In the genomic region with DNA sequence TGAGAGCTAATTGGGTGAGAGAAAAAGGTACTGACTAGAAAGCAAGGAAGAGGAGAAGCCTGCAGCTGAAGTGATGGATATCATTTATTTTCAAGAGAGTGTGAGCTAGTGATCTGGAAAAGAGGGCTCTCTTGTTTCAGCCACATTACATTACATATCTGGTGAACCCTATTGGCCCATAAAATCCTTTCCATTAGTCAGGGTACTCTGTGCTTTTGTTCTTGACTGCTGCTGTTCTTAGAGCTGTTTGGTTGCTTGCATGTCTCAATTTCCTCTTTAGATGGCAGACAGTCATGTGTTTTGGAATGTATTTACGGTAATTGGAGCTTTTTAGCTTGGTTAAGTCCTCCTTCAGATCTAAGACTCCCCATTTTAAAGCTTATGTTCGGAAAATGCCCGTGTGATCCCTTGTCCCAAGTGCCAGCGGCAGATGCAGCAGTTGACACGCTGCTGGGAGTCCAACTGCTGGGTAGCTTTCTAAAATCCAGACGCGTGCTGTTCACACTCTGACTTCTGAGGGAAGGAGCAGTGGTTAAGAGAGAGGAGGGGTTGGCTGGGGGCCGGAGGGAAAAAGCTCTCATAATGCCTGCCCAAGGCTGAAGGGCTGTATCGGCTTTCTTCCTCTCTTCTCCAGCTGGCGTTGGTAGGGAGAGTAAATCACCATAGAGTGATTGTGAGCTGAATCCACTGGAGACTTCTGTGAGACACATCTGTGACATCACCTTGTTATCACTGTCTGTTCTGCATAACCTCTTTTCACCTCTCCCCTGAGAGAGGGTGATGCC, we compare ENCODE assay signal across 10 mouse cellular contexts.
A peak's percentile ranks its signal among the peaks of the same experiment; 100 is the strongest.
DNase-seq lines count a peak whose midpoint lies in the region; ATAC-seq lines count a peak whose summit lies in the region.
"Had no signal": no experiment of that assay in that cellular context is flagged by ENCODE, and none has a peak within 500 bp of the region (broad histone marks: within the 10 kb centered on the region; RNA-seq: fewer than 3 reads in every experiment).

No protein-coding gene starts in this region.

- 62% methylated on average over 10 of the region's 10 CpGs for WGBS in heart, embryonic 10.5 days
- WGBS in embryonic facial prominence, embryonic 10.5 days = 72% methylated on average over 10 of the region's 10 CpGs
- WGBS in midbrain, embryonic 16.5 days = 42% methylated on average over 10 of the region's 10 CpGs

- no peak for ATAC-seq in midbrain, embryonic 16.5 days
- ATAC-seq: liver, embryonic 12.5 days had no signal

- H3K27ac ChIP-seq in heart, embryonic 10.5 days = no peak overlapping the region
- H3K27ac ChIP-seq in embryonic facial prominence, embryonic 10.5 days (replicated peaks) = peak overlapping the region; percentile 40
- peak overlapping the region; percentile 55 for H3K27ac ChIP-seq in midbrain, embryonic 16.5 days (ENCODE audit: low read length)
- H3K27ac ChIP-seq: liver, embryonic 12.5 days had no signal

- H3K4me1 ChIP-seq in heart, embryonic 10.5 days = peaks cover 11% of the 10 kb centered on the region
- H3K4me1 ChIP-seq in embryonic facial prominence, embryonic 10.5 days = peaks cover 10% of the 10 kb centered on the region
- H3K4me1 ChIP-seq in midbrain, embryonic 16.5 days (ENCODE audit: control insufficient read depth, insufficient read depth, low read length) = peaks cover 7% of the 10 kb centered on the region; the same call in 1 of the 2 replicates
- H3K4me1 ChIP-seq: liver, embryonic 12.5 days had no signal

- peak; percentile 40 to 59 for DNase-seq in heart, adult 18-20 months
- DNase-seq in heart, embryonic 10.5 days (ENCODE audit: low spot score) = no peak
- DNase-seq in embryonic facial prominence, embryonic 10.5 days (ENCODE audit: low spot score) = peak; percentile 17
- DNase-seq in heart, postnatal 4 days = peak; percentile 58
- no peak for DNase-seq in layer of hippocampus, postnatal 14 days (ENCODE audit: low spot score in 2 of 2)
- no peak for DNase-seq in layer of hippocampus, adult 18-20 months (ENCODE audit: low spot score in 2 of 2)
- DNase-seq in adrenal gland, adult 8-10 months = no peak
- DNase-seq: adrenal gland, adult 2 months had no signal

- peak overlapping the region; percentile 26; the same call in 1 of the 2 replicates for H3K9ac ChIP-seq in midbrain, embryonic 16.5 days (ENCODE audit: low read depth, low read length)
- H3K9ac ChIP-seq: liver, embryonic 12.5 days had no signal

- no peaks in the 10 kb centered on the region for H3K27me3 ChIP-seq in heart, embryonic 10.5 days (ENCODE audit: insufficient read depth, poor library complexity, severe bottlenecking)
- no peaks in the 10 kb centered on the region for H3K27me3 ChIP-seq in embryonic facial prominence, embryonic 10.5 days (replicated peaks; ENCODE audit: low read depth, poor library complexity, severe bottlenecking)
- H3K27me3 ChIP-seq in midbrain, embryonic 16.5 days (ENCODE audit: control insufficient read depth, insufficient read depth, low read depth, low read length) = no peaks in the 10 kb centered on the region
- H3K27me3 ChIP-seq: liver, embryonic 12.5 days had no signal

- no peak overlapping the region for H3K4me3 ChIP-seq in heart, embryonic 10.5 days
- H3K4me3 ChIP-seq in embryonic facial prominence, embryonic 10.5 days = no peak overlapping the region
- no peak overlapping the region for H3K4me3 ChIP-seq in midbrain, embryonic 16.5 days (ENCODE audit: low read depth, low read length)
- H3K4me3 ChIP-seq: liver, embryonic 12.5 days had no signal

- peaks cover 24% of the 10 kb centered on the region for H3K36me3 ChIP-seq in heart, embryonic 10.5 days
- peaks cover 41% of the 10 kb centered on the region for H3K36me3 ChIP-seq in embryonic facial prominence, embryonic 10.5 days (replicated peaks)
- 0 out of 2 replicates have a peak, but pooled peaks cover 2% of the 10 kb centered on the region for H3K36me3 ChIP-seq in midbrain, embryonic 16.5 days (ENCODE audit: control insufficient read depth, insufficient read depth, low read length)

- peak overlapping the region; percentile 35; the same call in 1 of the 2 replicates for H3K4me2 ChIP-seq in midbrain, embryonic 16.5 days (ENCODE audit: low read length)
- H3K4me2 ChIP-seq: liver, embryonic 12.5 days had no signal

- H3K9me3 ChIP-seq in heart, embryonic 10.5 days = no peaks in the 10 kb centered on the region
- H3K9me3 ChIP-seq in embryonic facial prominence, embryonic 10.5 days = no peaks in the 10 kb centered on the region
- H3K9me3 ChIP-seq in midbrain, embryonic 16.5 days (replicated peaks; ENCODE audit: control insufficient read depth, low read length, poor library complexity, severe bottlenecking) = no peaks in the 10 kb centered on the region
- H3K9me3 ChIP-seq: liver, embryonic 12.5 days had no signal

Comparison
In these comparisons a context has a peak if more than half of its experiments do, and no peak if none do; other contexts are left out.
1. DNase-seq: peak in heart, adult 18-20 months (2 of 2), embryonic facial prominence, embryonic 10.5 days (single experiment) and heart, postnatal 4 days (single experiment); none in heart, embryonic 10.5 days (single experiment), layer of hippocampus, postnatal 14 days (0 of 2), layer of hippocampus, adult 18-20 months (0 of 2) and adrenal gland, adult 8-10 months (single experiment).